Mouse (Mus musculus) CD4-positive, CD25-positive, alpha-beta regulatory T cell, adult 2 months (primary cell): ENCODE measurements around the gene Macrod2.

Experiments used
- DNase-seq: peaks from one replicate; pipeline ENCODE4 v3.0.0-alpha.2; 2012; ENCODE audit warnings: low read depth, low spot score

Gene Macrod2

DNA sequence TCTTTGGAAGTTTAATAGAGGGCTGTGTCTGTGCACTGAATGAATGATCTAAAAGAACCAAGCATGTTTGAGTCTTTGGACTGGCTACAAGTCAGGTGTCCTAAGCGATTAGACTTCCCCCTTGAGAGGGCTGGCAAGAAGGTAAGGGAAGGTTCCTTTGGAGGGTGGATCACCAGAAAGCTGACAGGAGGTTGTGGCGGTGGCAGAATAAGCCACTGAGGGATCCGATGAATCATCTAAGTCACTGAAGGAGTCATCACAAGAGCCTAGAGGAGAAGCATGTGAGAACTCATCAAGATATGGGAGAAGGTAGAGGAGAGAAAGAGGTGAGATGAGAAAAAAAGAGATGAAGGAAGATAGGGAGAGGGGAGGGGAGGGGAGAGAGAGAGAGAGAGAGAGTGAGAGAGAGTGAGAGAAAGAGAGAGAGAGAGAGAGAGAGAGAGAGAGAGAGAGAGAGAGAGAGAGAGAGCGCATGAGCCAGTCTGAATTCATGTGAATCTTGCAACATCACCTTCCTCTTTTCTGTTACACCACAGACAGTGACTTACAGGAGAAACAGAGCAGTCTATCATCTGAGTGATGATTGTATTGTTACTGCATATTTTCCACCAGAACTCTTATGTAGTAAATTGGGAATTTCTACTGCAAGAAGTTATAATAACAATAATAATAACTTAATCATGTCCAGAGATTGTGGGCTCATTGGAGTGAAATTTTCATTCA is 398.9 kb downstream of the Macrod2 start:
- no peak for DNase-seq

DNA sequence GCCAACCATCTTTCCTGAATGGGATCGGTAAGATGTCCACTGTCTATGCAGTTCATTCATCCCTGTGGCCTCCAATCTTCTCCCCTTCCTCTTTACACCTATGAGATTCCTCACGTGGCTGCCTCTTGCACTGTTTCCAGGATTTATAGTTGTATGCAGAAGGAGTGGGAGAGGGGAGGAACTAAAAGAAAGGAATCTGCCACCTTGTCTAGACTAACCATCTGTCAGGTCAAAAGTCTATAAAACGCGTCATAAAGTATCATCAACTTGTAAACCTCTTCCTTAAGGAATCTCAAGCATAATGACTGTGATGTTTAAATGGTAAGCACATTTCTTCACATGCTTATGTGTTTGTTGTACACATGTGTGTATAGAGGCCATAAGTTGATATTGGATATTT is 416.6 kb downstream of the Macrod2 start:
- DNase-seq = no peak

DNA sequence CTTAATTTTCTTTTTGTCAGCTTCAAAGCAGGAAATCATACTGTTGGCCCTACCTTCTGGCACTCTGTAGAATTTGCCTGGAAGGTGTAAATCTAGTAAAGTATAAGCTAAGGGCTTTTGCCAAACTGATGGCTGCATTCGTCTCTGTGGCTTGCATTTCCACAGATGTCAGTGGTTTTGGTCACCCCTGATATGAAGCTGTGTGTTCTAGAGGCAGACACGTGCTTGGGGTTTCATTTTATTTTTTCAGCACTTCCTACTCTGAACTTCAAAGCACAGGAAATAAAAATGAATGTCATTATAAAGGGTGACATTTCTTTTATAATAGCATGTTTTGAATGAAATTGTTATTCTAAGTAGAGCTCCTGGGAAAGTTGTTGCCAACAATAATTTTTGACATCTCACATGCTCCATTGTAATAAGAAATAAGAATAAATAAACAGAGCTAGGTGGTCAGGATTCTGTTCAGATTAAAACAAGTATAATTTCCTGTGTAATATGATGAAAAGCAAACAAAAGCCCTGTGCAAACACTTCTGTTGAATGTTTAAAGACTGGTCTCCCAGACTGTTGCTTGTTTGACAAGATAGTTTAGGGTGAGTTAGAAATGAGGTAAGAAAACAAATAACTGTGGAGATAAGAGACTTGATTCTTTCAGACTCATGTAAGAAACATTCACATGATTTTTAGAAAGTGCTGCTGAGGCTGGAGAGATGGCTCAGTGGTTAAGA is 424.4 kb downstream of the Macrod2 start:
- peak; percentile 29 for DNase-seq

DNA sequence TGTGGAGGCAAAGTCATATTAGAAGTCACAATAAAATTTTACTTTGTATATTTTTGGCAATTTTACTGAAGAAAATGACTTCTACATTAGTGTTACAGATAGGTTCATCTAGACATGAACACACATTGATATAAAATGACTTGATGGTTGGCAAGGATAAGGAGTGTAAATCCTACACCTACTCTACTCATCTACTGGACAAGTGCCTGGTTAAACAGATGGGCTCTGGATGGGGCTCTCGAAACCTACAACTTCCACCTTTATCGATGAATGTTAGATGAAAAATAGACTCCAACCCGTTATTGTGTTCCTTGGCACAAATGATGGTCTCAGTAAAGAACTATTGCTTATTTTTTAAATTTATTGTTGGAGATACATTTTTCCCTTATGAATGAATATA is 427.3 kb downstream of the Macrod2 start:
- DNase-seq = no peak

DNA sequence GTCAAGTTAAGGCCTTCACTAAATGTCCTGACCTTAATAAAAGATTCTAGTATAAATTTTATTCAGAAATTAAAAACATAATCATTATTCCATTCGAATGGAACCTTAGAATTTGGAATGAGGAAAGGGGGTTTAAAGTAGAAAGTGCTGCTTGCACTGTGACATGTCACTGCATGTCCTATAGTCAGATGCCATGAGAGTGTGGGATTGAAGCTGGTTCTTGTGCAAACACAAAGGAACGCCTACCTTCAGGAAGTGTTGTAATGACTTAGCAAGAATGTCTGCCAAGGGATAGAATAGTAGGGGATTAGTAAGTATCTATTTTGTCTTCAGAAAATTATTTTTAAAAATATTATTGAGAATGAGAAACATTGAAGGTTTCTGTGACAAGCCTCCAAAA is 431.1 kb downstream of the Macrod2 start:
- DNase-seq = no peak

DNA sequence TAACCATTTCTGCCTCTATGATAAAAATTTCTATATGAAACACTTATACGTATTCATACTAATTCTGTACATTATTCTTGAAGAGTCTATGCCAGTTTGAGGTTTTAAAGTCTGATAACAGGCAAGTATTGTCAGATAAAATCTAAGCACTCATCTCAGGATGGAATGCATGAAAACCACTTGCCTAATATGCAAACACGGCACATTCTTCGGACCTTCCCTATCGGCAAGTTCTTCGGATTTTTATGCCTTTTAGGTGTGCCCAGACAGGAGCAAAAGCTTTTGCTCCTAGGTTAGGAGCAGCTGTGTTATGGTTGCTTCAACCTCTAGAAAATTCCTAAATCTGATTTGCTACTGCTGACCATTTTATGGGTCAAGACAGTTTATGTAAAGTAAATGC is 433.8 kb downstream of the Macrod2 start:
- no peak for DNase-seq

DNA sequence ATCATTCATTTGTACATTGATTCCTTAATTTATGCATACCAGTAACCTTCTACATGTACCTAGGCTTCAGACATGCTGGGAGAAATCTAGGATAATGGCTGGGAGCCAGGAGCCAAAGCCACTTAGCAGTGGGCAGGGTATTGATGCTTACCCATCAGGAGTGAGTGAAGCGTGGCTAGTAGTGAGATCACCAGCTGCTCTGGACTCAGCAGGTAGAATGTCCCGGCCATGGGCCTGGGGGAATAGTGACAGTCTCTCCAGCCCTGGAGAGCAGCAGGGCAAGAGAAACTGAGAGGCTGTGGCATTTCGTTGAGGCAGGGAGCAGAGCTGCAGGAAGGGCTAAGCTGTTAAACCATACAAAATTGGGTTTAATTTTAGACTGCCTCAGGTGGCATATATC is 435.0 kb downstream of the Macrod2 start:
- DNase-seq = no peak

DNA sequence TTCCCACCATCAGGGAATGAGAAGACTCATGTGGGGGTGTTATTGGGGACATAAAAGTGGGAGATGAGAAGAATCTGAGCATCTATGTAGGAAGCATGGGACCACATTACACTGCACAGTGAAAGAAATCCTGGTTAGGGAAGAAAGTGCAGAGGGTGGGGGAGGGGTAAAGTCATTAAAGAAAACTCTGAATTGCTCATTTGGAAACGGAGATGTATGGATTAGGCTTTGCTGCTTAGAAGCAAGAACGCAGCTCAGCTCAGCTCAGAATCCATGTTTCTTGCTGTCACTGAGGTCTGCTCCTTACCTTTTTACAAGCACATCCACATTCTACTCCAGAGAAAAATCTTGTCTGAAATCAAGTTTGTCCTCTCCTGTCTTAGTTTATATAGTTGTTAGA is 444.3 kb downstream of the Macrod2 start:
- DNase-seq = no peak

DNA sequence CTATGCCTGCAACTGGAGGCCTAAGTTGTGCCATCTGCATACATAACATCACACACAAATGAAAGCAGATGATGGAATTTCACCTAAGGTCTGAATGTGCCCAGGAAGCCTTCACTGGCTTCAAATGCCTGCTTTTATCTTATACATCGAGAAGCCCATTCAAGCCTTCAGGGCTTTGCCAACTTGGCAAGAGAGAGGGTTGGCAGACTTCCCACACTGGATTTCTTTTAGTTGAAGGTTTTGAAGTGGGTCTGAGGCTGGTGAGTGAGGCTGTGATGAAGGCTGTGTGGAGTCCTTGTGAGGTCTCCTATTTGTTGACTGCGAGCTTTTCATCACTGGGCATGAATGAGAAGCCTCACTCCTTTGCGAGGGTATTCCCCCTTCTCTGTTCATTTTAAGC is 444.8 kb downstream of the Macrod2 start:
- DNase-seq = no peak

DNA sequence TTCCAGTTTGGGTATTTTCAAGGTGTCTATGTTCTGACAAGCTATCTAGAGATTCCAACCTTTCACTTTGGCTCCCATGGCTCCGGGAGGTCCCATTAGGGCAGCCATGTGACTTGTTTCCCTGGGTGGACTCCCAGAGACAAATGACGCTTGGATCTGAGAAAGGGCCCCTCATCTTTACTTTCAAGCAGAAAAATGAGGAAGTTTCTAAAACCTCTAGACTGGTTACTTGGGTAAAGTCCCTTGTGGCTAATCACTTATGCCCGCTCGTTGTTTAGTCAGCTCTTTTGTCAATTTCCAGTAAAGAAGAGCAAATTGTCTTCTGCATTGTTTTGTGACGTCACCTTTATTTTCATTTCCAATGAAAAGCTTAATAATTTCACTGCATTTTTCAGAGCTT is 448.9 kb downstream of the Macrod2 start:
- no peak for DNase-seq

DNA sequence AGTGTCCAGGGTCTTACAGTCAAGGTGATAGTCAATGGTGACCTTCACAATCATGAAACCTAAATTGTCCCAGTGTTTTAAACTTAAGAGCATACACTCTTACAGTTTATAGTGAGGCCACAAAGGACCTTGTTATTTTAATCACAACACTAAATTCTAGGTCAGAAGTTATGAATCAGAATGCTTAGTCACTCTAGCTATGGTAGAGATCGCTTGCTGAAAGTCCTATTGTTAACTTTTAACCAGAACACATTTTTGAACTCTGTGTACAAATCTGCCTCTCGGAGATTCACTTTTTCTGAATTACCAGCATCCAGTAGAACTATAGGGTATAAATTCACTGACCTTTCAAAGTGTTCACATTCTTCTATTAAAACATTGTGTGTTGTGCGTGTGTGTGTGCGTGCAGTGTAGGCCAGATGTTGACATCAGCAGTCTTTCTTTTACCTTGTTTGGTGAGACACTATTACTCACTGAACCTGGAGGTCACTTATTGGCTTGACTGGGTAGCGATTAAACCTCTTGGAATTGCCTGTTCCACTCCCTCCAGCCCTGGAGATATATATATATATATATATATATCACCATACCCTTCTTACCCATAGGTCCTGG is 452.8 kb downstream of the Macrod2 start:
- no peak for DNase-seq

DNA sequence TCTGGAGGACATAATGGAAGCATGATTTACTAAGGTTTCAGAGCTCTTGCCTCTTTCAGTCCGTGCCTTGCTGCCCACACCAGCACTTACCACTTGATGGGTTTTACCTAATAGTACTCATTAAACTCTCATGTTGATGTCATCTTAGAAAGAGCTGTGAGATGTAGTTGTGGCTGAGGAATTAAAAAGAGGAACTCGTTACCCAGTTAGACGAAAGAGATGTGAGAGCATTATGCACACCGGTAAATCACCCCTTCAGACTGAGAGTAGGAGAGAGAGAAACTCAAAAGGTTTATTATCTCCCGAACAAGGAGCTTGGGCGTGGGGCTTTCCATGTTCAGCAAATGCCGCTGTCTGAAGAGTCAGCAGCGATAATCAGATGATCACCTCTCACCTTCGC is 458.4 kb downstream of the Macrod2 start:
- DNase-seq = no peak

DNA sequence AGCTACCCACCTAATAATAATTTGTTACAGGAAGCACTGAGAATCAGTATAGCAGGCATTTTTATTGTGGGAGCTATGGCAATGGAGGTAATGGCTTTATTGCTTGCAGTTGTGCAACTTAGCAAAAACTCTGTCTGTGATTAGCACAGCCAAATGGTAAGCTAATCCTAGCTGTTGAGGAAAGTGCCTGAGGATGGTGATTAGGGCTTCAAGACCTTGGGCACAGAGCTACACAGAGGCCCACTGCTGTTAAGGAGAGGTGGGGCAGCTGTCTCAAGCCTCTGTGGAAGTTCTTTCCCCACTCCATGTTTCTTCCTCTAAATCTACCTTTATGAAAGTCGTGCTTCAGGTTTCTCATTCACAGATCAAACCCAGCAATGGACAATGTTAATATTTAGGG is 466.2 kb downstream of the Macrod2 start:
- DNase-seq = no peak

DNA sequence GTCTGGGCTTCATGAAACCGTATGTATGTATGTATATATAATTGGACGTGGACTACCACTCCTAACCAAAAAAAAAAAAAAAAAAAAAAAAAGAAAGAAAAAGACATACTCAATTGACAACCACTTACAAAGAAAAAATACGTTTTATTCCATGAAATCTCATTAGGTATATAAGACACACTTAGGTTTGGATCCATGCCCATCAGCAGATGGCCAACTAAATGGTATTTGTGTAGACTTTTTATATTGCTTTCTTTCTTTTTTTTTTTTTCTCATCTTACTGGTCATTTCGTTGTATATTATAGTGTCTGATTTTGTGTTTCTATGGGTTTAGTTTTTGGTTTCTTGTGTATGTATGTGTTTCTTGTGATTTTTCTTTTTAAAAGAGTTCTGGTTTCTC is 467.6 kb downstream of the Macrod2 start:
- DNase-seq = no peak

DNA sequence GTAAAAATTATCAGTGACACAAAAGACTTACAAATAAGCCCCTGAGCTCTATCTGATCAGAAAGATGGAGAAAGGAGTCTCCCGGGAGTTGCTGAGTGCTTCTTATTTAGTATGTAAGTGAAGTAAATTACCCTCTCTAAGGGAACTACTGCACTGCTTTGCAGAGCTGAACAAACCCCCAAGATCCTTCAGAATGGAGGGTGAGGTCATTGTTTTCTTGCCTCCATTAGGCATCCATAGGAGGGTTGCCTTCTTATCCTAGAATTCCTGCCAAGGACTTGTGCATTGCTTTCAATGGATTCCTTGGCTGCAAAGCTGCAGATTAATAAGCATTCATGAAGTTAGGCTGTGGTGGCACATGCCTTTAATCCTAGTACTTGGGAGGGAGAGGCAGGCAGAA is 470.5 kb downstream of the Macrod2 start:
- no peak for DNase-seq

DNA sequence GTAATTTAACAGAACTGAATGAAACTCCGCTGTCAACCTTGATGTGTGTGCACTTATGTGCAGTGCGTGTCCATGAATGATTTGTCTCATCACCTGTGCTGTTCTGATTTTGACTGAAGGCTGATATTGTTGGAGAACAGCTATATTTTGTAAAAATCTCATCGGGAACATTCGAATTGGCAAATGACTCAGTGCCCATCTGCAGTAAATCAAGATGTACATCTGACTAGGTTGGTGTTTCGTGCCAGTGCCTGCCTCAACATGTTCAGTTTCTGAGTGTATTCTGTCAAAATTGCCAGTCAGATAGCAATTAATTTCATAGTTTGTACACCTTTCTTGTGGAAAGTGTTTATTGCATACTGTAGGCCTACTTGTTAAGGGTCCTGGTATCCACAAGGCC is 472.0 kb downstream of the Macrod2 start:
- no peak for DNase-seq

DNA sequence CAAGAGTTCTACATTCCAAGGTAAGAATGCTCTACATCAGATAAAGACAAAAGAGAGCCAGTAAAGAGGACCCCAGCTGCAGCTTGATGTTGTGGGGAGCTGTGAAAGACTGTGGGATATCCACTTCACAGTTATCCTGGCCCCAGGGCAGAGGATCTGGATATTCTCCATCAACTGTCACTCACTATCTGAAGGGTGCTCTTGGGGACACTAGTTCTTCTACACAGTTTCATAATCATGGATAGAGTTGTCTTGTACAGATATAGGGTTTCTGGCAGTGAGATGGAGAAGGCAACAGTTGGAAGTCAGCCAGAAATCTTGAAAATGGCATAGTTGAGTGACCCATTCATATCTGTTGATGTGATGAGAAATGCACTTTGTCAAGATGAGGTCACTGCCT is 490.1 kb downstream of the Macrod2 start:
- DNase-seq = no peak

DNA sequence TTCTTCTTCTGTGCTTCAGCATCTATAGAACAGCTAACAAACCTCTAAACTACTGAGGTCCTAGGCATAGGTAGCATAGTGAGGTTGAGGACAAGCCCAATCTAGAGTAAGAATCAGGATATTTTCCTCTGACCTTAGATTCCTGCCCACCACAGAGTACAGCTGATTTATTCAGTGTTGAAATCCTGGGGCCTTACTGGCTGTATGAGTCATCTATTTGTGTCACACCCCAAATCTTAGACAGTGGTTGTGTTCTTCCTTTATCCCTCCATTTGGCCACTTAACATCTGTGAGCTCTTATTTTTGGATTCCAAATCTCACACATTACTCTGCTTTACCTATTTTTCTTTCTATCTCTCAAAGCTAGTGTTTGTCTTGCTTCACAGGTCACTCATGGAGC is 495.6 kb downstream of the Macrod2 start:
- no peak for DNase-seq

DNA sequence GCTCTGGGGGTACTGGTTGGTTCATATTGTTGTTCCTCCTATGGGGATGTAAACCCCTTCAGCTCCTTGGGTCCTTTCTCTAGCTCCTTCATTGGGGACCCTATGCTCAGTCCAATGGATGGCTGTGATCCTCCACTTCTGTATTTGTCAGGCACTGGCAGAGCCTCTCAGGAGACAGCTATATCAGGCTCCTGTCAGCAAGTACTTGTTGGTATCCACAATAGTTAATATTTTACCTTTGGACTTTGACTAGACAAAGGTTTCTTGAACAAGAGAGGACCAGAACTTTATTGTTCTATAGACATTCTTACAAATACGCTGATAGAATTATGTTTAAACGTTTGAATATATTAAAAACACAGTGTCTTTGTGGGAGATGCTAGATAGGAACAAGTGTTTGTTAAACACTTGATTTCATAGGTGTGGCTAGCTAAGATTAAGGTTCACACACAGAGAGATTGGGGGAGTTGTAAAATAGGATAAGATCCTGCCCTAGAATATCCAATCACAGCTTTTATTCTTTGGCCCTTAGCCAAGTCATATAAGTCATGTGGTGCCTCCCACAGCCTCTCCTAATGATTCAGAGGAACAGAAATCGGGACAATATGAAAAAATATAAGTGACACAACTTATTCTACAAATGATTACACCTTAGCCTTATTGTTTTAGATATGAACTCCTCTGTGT is 501.4 kb downstream of the Macrod2 start:
- no peak for DNase-seq

DNA sequence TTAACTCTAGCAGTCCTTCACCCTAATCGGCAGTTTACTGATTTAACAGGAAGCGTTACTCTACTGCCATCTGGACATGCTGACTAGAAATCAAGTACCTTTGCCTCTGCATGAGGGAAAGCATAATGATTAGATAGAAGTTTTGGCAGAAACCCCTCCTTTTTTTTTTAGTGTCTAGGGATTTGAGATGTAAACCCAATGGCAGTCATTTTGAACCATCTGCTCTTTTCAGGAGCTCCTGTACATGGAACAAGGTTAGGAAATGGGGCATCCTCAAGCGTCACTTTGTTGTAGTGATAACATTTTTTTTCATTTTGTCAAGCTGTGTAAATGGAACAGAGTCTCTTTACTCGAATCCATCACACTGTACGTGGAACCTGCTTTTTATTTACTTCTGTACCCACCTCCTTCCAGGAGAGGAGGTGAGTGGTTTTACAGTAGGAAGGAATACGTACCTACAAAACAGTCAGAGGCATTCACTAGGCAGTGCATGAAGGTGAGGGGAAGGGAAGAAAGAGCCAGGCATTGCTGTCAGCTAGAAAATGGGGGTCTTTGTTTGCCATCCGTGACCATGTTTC is 503.4 kb downstream of the Macrod2 start:
- DNase-seq = no peak

DNA sequence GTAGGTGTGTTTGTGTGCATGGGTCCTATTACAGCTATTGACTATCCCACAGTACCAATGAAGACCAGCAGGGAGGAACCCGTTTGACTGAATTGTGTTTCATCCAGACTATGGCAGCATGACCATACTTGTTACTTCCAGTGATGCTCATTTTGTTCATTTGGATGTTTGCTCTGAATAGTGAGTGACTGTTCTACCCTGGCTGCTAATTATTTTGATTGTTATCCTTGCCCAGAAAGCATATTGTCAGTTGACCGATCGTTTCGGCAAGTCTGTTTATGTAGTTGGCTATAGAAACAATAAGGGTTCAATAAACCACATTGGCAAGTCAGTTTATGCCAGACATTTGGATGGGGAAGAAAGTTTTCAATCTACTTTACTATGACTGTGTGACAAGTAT is 510.2 kb downstream of the Macrod2 start:
- DNase-seq = no peak

DNA sequence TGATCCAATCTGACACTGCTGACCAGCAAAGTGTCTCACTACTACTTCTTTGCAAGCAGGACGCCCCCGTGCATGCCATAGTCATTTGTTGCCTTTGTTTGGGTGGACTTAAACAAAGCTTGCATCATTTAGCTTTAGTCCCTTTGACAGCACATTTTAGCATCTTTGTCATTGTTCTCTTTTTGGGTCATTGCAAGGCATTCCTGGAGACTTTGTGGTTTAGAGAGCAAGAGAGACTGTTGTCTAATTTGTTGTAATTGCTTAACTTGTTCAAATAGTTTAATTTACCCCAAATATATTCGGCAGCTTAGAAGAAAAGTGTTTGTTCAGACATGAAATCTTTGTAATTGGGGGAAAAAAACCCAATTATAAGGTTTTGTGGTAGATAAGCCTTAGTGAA is 511.0 kb downstream of the Macrod2 start:
- DNase-seq = no peak
